Mouse (Mus musculus): ENCODE measurements around the gene Parp1. TPM values are rescaled to one million over a fixed set of nuclear protein-coding genes. Genes with fewer than 3 reads are reported as not detected.

The Parp1 gene
- 44.4 and 47.5 TPM in 2 replicates for polyA plus RNA-seq (2012; rRNA removed)

DNA sequence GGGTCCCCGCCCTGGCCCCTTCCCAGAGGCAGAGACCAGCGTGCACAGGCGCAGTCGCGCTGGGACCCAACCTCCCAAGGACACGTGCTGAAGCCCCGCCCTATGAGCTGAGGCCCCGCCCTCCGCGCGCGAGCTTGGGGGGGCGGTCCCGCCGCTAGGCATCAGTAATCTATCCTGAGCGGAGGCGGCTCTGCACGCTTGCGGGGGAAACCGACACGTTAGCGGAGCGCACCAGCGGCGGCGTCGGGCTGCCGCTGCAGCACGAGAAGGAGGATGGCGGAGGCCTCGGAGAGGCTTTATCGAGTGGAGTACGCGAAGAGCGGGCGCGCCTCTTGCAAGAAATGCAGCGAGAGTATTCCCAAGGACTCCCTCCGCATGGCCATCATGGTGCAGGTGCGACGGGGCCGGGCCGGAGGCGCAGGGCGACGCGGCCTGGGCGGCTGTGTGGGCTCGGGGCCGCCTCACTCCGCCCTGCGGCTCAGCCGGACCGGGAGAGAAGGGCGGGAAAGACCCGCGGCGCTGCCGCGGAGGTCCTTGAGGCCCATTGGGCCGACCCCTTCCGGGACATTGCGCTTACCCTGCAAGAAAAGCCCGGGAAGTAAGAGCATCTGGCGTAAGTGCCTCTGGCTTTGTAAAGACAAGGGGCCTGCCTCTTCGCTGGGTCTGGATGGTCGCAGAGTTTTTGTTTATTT, at the start of gene Parp1:
Parp1 (plus strand) TSS at position 164 of the 692 bp plus-strand sequence.

DNA sequence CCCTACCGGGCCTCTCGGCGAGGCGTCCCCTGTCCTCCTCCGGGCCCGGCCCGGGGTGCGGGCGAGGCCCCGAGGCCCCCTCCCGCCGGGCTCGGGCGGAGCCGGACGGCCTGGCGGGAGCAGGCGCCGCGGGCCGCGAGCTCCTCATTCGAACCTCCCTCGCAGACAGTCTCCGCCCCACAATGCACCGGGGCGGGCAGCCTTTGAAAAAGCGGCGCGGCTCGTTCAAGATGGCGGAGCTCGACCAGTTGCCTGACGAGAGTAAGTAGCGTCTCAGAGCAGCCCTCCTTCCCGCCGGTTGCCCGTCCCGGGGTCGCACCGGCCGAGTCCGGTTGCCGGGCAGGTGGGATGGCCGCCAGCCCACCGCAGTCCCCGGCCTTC, 72.4 kb downstream of the Parp1 start, which contains the start of gene Lin9:
Lin9 (plus strand) TSS at position 14 of the 381 bp plus-strand sequence.

Other genes with a start within 250 kb of the Parp1 start
- 31.0 and 32.4 TPM in 2 replicates for gene Itpkb, start 238.4 kb upstream of the Parp1 start, polyA plus RNA-seq (2012; rRNA removed)
- gene Stum, start 85.4 kb upstream of the Parp1 start, polyA plus RNA-seq (2012; rRNA removed), result 16.5 and 24.7 TPM in 2 replicates
- gene Lin9, start 72.2 kb downstream of the Parp1 start, polyA plus RNA-seq (2012; rRNA removed), result 2.7 and 5.9 TPM in 2 replicates
- not detected in 2 replicates for gene Mixl1, start 128.1 kb downstream of the Parp1 start, polyA plus RNA-seq (2012; rRNA removed)
- 17.9 and 22.8 TPM in 2 replicates for gene Acbd3, start 157.1 kb downstream of the Parp1 start, polyA plus RNA-seq (2012; rRNA removed)
- 385 and 388 TPM in 2 replicates for gene H3f3a, start 245.0 kb downstream of the Parp1 start, polyA plus RNA-seq (2012; rRNA removed)

Data from ovary, adult 2 months (tissue).